Mouse (Mus musculus): ENCODE measurements around the gene Aqp9. TPM values are rescaled to one million over a fixed set of nuclear protein-coding genes. Genes with fewer than 3 reads are reported as not detected.
A peak's percentile ranks its signal among the peaks of the same experiment; 100 is the strongest.

Aqp9 gene
- total and polyA plus RNA-seq, 2 experiments from 2014 or later: 0.37 to 2.5 TPM

DNA sequence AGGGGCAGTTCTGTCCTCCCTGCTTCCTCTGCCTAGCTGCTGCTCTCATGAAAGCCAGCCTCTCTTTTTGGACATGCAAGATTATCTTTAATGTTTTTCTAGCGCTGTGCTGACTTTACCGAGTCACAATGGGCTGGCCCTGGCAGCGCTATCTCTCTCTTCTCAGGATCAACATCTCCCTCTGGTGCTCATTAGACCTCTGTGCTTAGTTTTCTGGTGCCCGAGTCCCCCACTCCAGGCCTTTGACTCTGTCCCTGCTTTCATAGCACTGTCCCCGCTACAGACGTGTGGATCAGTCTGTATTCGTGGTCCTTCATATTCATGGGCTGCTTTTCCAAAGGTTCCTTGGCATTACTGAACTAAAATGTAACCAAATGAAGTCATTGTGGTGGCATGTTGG, 89.3 kb downstream of the Aqp9 start:
- Histone ChIP-seq H3K9ac (replicated peaks; ENCODE audit: low read length) (no peak overlapping the region), H3K4me2 (ENCODE audit: low read depth, low read length) (no peak overlapping the region), H3K27me3 (ENCODE audit: insufficient read depth, low read length) (no peaks in the 10 kb centered on the region), H3K27ac (no peak overlapping the region), H3K4me1 (ENCODE audit: insufficient read depth, low read length) (no peaks in the 10 kb centered on the region), H3K9me3 (ENCODE audit: low read length) (no peaks in the 10 kb centered on the region), H3K4me3 (ENCODE audit: low read length) (no peak overlapping the region), H3K36me3 (ENCODE audit: insufficient read depth, low read length) (no peaks in the 10 kb centered on the region)
- no peak for DNase-seq (ENCODE audit: low spot score)
- WGBS: 59% methylated on average over 7 of the region's 7 CpGs
- ATAC-seq: no peak
- TF ChIP-seq CTCF (IDR thresholded peaks at IDR 0.05; ENCODE audit: low read depth): no peak; the same call in 1 of the 2 replicates

DNA sequence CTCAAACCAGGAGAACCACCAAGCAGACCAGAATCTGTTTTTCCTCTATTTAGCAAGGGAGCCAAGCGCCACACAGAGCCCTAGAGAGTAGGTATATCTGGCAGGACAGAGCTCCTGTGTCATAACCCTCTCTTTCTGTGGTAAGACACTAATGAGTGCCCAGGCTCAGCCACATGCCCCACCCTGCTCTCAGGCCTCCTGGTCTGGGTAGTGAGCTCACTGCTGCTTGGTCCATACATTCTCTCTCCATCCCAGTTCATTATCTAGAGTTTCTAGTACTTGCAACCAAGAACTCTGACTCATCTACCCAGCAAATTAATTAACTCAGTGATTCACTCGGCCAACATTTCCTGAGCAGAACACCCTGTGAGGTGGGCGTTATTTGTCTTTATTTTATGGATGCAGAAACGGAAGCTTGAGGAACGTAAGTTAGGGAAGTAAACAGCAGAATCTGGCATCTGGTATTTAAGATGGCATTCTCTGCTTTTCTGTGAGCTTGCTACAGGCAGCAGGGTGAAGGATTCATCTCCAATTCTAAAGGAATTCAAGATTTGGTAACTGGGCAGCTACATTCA, 91.1 kb downstream of the Aqp9 start:
- 84% methylated on average over 5 of the region's 5 CpGs for WGBS
- H3K4me1 ChIP-seq (ENCODE audit: insufficient read depth, low read length): no peaks in the 10 kb centered on the region
- H3K36me3 ChIP-seq (ENCODE audit: insufficient read depth, low read length): no peaks in the 10 kb centered on the region
- ATAC-seq: no peak
- no peak for TF ChIP-seq CTCF (IDR thresholded peaks at IDR 0.05; ENCODE audit: low read depth)
- no peak overlapping the region for H3K9ac ChIP-seq (replicated peaks; ENCODE audit: low read length)
- no peak overlapping the region for H3K27ac ChIP-seq
- H3K9me3 ChIP-seq (ENCODE audit: low read length): no peaks in the 10 kb centered on the region
- no peaks in the 10 kb centered on the region for H3K27me3 ChIP-seq (ENCODE audit: insufficient read depth, low read length)
- no peak overlapping the region for H3K4me3 ChIP-seq (ENCODE audit: low read length)
- H3K4me2 ChIP-seq (ENCODE audit: low read depth, low read length): no peak overlapping the region
- DNase-seq (ENCODE audit: low spot score): no peak

DNA sequence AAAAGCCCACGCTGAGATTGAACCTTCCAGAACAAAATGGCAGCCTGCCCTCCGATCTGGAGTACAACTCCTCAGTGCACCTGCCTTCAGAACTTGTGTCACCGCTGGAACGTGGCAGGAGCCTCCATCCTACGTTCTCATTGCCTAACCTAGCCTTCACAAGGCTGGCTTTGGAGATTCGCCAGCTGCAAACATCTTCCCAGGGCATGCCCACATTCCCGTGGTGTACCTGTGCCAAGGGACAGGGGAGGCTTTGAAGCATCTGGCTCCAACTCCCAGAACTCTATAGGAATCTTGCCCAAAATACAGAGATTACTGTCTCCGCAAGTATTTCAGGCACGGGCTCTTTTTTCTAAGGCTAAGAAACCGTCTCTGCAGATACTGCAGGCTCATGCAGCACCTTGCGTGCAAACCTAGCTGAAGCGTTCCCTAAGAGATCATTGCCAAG, 92.3 kb downstream of the Aqp9 start:
- H3K9ac ChIP-seq (replicated peaks; ENCODE audit: low read length): no peak overlapping the region
- H3K9me3 ChIP-seq (ENCODE audit: low read length): no peaks in the 10 kb centered on the region
- DNase-seq (ENCODE audit: low spot score): no peak
- no peak for TF ChIP-seq CTCF (IDR thresholded peaks at IDR 0.05; ENCODE audit: low read depth)
- no peaks in the 10 kb centered on the region for H3K36me3 ChIP-seq (ENCODE audit: insufficient read depth, low read length)
- no peak overlapping the region for H3K4me2 ChIP-seq (ENCODE audit: low read depth, low read length)
- WGBS: 74% methylated on average over 12 of the region's 12 CpGs
- ATAC-seq: no peak
- no peaks in the 10 kb centered on the region for H3K4me1 ChIP-seq (ENCODE audit: insufficient read depth, low read length)
- H3K27ac ChIP-seq: no peak overlapping the region; the same call in 1 of the 2 replicates
- no peak overlapping the region for H3K4me3 ChIP-seq (ENCODE audit: low read length)
- no peaks in the 10 kb centered on the region for H3K27me3 ChIP-seq (ENCODE audit: insufficient read depth, low read length)

DNA sequence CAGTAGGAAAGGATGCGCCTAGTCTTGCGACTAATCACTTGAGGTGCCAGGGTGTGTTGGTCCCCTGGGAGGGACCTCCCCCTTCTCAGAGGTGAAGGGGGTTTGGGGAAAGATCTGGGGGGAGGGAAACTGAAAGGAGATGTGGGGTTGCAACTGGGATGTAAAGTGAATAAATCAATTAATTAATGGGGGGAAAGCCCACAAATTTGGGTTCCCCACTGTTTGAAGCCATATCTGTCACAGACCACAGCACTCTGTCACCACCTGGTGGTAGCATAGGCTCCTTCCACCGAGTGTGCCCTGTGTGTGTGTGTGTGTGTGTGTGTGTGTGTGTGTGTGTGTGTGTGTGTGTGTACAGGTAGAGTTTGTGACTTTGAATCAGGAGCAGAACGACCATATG, 94.7 kb downstream of the Aqp9 start:
- DNase-seq (ENCODE audit: low spot score) (peak; percentile 70), ATAC-seq (no peak)
- H3K4me3 ChIP-seq (ENCODE audit: low read length): no peak overlapping the region
- TF ChIP-seq CTCF (IDR thresholded peaks at IDR 0.05; ENCODE audit: low read depth): peak; percentile 90
- no peak overlapping the region for H3K27ac ChIP-seq
- H3K36me3 ChIP-seq (ENCODE audit: insufficient read depth, low read length): no peaks in the 10 kb centered on the region
- 51% methylated on average over 4 of the region's 4 CpGs for WGBS
- H3K9ac ChIP-seq (replicated peaks; ENCODE audit: low read length): no peak overlapping the region
- H3K4me1 ChIP-seq (ENCODE audit: insufficient read depth, low read length): no peaks in the 10 kb centered on the region
- no peak overlapping the region for H3K4me2 ChIP-seq (ENCODE audit: low read depth, low read length)
- H3K9me3 ChIP-seq (ENCODE audit: low read length): no peaks in the 10 kb centered on the region
- H3K27me3 ChIP-seq (ENCODE audit: insufficient read depth, low read length): no peaks in the 10 kb centered on the region

DNA sequence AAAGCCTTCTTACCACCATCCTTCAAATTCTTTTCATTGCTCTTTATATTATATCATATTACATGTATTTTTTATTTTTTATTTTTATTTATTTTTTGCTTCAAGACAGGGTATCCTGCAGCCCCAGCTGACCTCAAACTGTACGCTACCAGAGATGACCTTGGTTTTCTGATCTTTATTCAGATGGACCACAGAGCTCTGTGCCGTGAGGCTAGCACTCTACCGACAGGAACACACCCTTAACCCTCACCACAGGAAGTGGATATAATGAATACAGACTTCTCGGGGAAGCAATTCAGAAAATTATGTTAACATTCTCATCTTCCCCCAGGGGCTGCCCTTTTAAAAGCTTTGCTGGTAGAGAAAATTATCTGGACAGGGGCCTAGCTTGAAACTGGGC, 95.4 kb downstream of the Aqp9 start:
- DNase-seq (ENCODE audit: low spot score) (no peak), ATAC-seq (no peak)
- Histone ChIP-seq H3K9me3 (ENCODE audit: low read length) (no peaks in the 10 kb centered on the region), H3K9ac (replicated peaks; ENCODE audit: low read length) (no peak overlapping the region), H3K36me3 (ENCODE audit: insufficient read depth, low read length) (no peaks in the 10 kb centered on the region), H3K27ac (no peak overlapping the region), H3K4me3 (ENCODE audit: low read length) (no peak overlapping the region), H3K4me1 (ENCODE audit: insufficient read depth, low read length) (no peaks in the 10 kb centered on the region), H3K4me2 (ENCODE audit: low read depth, low read length) (no peak overlapping the region), H3K27me3 (ENCODE audit: insufficient read depth, low read length) (no peaks in the 10 kb centered on the region)
- TF ChIP-seq CTCF (IDR thresholded peaks at IDR 0.05; ENCODE audit: low read depth): no peak
- WGBS: 51% methylated on average over 4 of the region's 4 CpGs

DNA sequence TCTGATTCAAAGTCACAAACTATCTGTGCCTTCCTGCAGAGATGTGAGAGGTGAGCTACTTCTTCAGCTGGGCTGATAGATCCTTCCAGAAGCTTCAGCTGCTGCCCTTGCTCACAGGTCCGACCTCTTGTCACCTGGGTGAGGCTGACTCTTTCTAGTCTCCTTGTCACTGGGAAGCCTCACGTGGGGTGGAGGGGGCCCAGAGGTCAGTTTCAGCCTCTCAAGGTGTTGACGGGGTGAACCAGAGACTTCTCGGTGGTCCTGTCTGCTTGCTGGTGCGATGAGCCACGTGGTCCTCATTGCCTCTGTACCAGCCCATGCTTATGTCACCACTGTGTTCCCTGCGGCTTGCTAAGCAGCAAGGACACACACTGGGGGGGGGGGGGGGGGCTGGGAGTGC, 96.0 kb downstream of the Aqp9 start:
- H3K4me3 ChIP-seq (ENCODE audit: low read length): no peak overlapping the region
- H3K4me1 ChIP-seq (ENCODE audit: insufficient read depth, low read length): no peaks in the 10 kb centered on the region
- H3K36me3 ChIP-seq (ENCODE audit: insufficient read depth, low read length): no peaks in the 10 kb centered on the region
- H3K27ac ChIP-seq: no peak overlapping the region
- H3K27me3 ChIP-seq (ENCODE audit: insufficient read depth, low read length): no peaks in the 10 kb centered on the region
- no peaks in the 10 kb centered on the region for H3K9me3 ChIP-seq (ENCODE audit: low read length)
- TF ChIP-seq CTCF (IDR thresholded peaks at IDR 0.05; ENCODE audit: low read depth): no peak
- H3K9ac ChIP-seq (replicated peaks; ENCODE audit: low read length): no peak overlapping the region
- no peak for DNase-seq (ENCODE audit: low spot score)
- ATAC-seq: no peak
- WGBS: 76% methylated on average over 7 of the region's 7 CpGs
- H3K4me2 ChIP-seq (ENCODE audit: low read depth, low read length): no peak overlapping the region

DNA sequence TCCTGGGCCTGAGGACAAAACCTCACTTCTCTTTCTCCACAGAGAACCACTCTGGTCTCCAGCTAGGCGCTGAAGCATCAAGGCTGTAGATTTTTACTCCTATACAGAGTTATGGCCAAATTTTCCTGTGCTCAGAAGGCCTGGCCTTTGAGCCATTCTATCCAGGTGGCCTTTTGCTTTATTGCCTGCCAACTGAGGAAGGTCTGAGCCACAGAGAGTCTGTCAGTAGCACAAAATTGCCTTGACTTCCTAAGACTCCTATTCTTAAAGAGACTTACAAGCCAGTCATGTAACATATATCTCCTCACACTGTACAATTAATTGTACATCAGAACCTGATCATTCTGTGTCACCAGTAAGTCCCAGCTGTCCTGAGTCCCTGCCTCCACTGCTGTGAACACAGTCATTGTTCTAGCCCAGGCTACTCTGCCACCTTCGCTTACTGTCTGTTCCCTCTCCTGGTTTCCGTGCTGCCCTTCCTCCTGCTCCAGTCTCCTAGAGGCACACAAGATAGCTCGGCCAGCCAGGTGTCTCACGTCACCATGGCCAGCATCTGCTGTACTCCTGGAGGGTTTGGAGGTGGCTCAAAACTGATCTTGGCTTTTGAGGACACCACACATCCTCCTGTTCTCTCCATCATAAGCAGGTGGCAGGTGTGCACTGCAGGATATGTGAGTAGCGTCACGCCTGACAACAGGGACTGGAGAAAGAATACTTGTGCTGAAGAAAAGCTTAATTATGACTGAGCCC, 96.7 kb downstream of the Aqp9 start:
- Histone ChIP-seq H3K27ac (no peak overlapping the region), H3K27me3 (ENCODE audit: insufficient read depth, low read length) (no peaks in the 10 kb centered on the region), H3K4me2 (ENCODE audit: low read depth, low read length) (no peak overlapping the region), H3K4me3 (ENCODE audit: low read length) (no peak overlapping the region), H3K36me3 (ENCODE audit: insufficient read depth, low read length) (no peaks in the 10 kb centered on the region), H3K9me3 (ENCODE audit: low read length) (no peaks in the 10 kb centered on the region), H3K4me1 (ENCODE audit: insufficient read depth, low read length) (no peaks in the 10 kb centered on the region), H3K9ac (replicated peaks; ENCODE audit: low read length) (no peak overlapping the region)
- 0 out of 2 replicates have a peak, but pooled peaks have one; percentile 32 for ATAC-seq
- no peak for DNase-seq (ENCODE audit: low spot score)
- 68% methylated on average over 7 of the region's 7 CpGs for WGBS
- TF ChIP-seq CTCF (IDR thresholded peaks at IDR 0.05; ENCODE audit: low read depth): no peak
